Mouse (Mus musculus) lung, adult 2 months (tissue): ENCODE results near the gene Mrgpre.

Source experiments
- CTCF ChIP-seq: fragments of 200-500 bp; IDR thresholded peaks from 2 replicates; pipeline ENCODE4 v1.5.1; 2011; ENCODE audit warnings: mild to moderate bottlenecking, low read length, control low read depth; ENCODE audit not compliant: insufficient read depth
- POLR2A ChIP-seq: fragments of 200-500 bp; IDR thresholded peaks from 2 replicates; pipeline ENCODE4 v1.6.1; 2011; ENCODE audit warnings: low read depth, mild to moderate bottlenecking, control low read depth, low read length, borderline replicate concordance; ENCODE audit errors: extremely low read depth

DNA sequence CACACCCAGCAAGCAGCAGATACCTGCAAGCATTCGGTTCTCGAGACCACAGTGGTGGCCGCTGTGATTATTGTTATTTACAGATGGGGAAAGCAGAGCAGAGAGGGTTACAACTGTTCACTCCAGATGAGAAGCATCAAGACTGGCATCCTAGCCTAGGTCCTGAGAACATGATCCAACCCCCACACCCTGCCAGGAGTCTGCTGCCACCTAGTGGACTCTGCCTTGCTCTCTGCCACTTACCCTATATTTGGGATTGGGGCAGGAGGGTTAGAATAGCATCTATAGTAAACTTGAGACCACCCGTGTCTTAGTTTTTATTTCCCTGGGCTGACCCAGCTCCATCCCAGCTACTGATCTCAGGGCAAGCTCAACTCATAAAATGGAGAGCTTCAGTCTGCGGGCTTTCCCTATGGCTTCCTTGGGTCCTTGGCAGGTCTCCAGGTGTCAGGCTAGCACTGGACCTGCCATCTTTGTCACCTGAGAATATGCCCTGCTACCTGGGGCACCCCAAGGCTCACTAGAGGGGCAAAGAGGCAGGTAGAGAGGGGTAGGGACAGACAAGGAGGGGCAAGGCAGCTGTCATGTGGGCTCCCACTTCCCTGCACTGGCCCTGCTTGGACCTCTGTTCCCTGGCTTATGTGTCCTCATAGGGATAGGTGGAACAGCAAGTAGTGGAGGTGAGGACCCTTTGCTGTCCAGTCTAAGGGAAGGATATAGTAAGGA is 30.1 kb downstream of the Mrgpre start:
- no peak for TF ChIP-seq POLR2A
- TF ChIP-seq CTCF = peak; percentile 89
